Mouse (Mus musculus): ENCODE data around the gene Cwc15. TPM values are rescaled to one million over a fixed set of nuclear protein-coding genes. Genes with fewer than 3 reads are reported as not detected.
A peak's percentile ranks its signal among the peaks of the same experiment; 100 is the strongest.
"Not testable (repeated sequence)": the region's sequence is repeated elsewhere in the genome, so short reads cannot be mapped to it uniquely, and the experiment has no call there.

Cwc15 gene
- total RNA-seq (2022), result 10 to 100 TPM; 80.2 to 94.8 (median 84.8) TPM

GRCm38 (mm10) chr9:14500023-14500915 is at the start of gene Cwc15, which contains the start of gene Kdm4d:
Cwc15 (plus strand) TSS chr9:14500617.
Kdm4d (minus strand) TSS chr9:14500482.
- peak; percentile 85 to 98 for DNase-seq (ENCODE audit: low spot score in 2 of 2)

GRCm38 (mm10) chr9:14451120-14451519 is 49.3 kb upstream of the Cwc15 start:
- DNase-seq (ENCODE audit: low spot score in 2 of 2), result not testable (repeated sequence)

GRCm38 (mm10) chr9:14456320-14456719 is 44.1 kb upstream of the Cwc15 start:
- DNase-seq (ENCODE audit: low spot score in 2 of 2), result no peak

GRCm38 (mm10) chr9:14462536-14462935 is 37.9 kb upstream of the Cwc15 start:
- DNase-seq (ENCODE audit: low spot score in 2 of 2), result not testable (repeated sequence)

GRCm38 (mm10) chr9:14463668-14464067 is 36.7 kb upstream of the Cwc15 start:
- not testable (repeated sequence) for DNase-seq (ENCODE audit: low spot score in 2 of 2)

- no peak for DNase-seq (ENCODE audit: low spot score in 2 of 2)
These were observed 1.3 kb upstream of the Cwc15 start for GRCm38 (mm10) chr9:14498896-14499705.

- no peak for DNase-seq (ENCODE audit: low spot score in 2 of 2)
These were observed 553 bp downstream of the Cwc15 start for GRCm38 (mm10) chr9:14500916-14501424.

- peak in 1 of 2 experiments; percentile 9 for DNase-seq (ENCODE audit: low spot score in 2 of 2)
These were observed 12.4 kb downstream of the Cwc15 start for GRCm38 (mm10) chr9:14512633-14513445.

- DNase-seq (ENCODE audit: low spot score in 2 of 2), result no peak
These were observed 16.9 kb downstream of the Cwc15 start for GRCm38 (mm10) chr9:14517296-14517695.

- DNase-seq (ENCODE audit: low spot score in 2 of 2), result no peak
These were observed 17.7 kb downstream of the Cwc15 start for GRCm38 (mm10) chr9:14518105-14518504.

- DNase-seq (ENCODE audit: low spot score in 2 of 2), result no peak
These were observed 20.7 kb downstream of the Cwc15 start for GRCm38 (mm10) chr9:14520971-14521670.

GRCm38 (mm10) chr9:14521695-14522094 is 21.3 kb downstream of the Cwc15 start:
- no peak for DNase-seq (ENCODE audit: low spot score in 2 of 2)

GRCm38 (mm10) chr9:14523408-14524043 is 23.1 kb downstream of the Cwc15 start:
- DNase-seq (ENCODE audit: low spot score in 2 of 2), result peak; percentile 51 to 63

GRCm38 (mm10) chr9:14530004-14530403 is 29.6 kb downstream of the Cwc15 start:
- DNase-seq (ENCODE audit: low spot score in 2 of 2), result no peak

GRCm38 (mm10) chr9:14532283-14532682 is 31.9 kb downstream of the Cwc15 start:
- DNase-seq (ENCODE audit: low spot score in 2 of 2), result no peak

- DNase-seq (ENCODE audit: low spot score in 2 of 2), result no peak
These were observed 33.2 kb downstream of the Cwc15 start for GRCm38 (mm10) chr9:14533659-14534058.

- DNase-seq (ENCODE audit: low spot score in 2 of 2), result no peak
These were observed 34.5 kb downstream of the Cwc15 start for GRCm38 (mm10) chr9:14534833-14535456.

GRCm38 (mm10) chr9:14544034-14544757 is 43.8 kb downstream of the Cwc15 start:
- no peak for DNase-seq (ENCODE audit: low spot score in 2 of 2)

Measured in left cerebral cortex, adult 8-10 months (tissue).